Mouse (Mus musculus) limb, embryonic 10.5 days (tissue): ENCODE results near the gene Ift88. TPM values are rescaled to one million over a fixed set of nuclear protein-coding genes. Genes with fewer than 3 reads are reported as not detected.

Experiments used
- DNase-seq: peaks from one replicate; pipeline ENCODE4 v3.0.0-alpha.2; 2017; ENCODE audit warnings: low spot score
- H3K27ac ChIP-seq: fragments of 300-500 bp; sonication (generic); 2 replicates; pipeline ENCODE4 v1.5.1; 2016; ENCODE audit warnings: mild to moderate bottlenecking
- H3K27me3 ChIP-seq: fragments of 300-500 bp; sonication (generic); 2 replicates; pipeline ENCODE4 v1.6.1; 2016; ENCODE audit warnings: low read depth, mild to moderate bottlenecking; ENCODE audit not compliant: poor library complexity, severe bottlenecking
- H3K36me3 ChIP-seq: fragments of 300-500 bp; sonication (generic); 2 replicates; pipeline ENCODE4 v1.6.1; 2016; ENCODE audit warnings: mild to moderate bottlenecking, moderate library complexity
- H3K4me1 ChIP-seq: fragments of 300-500 bp; sonication (generic); 2 replicates; pipeline ENCODE4 v1.6.1; 2016
- H3K4me3 ChIP-seq: fragments of 300-500 bp; sonication (generic); 2 replicates; pipeline ENCODE4 v1.5.1; 2016; ENCODE audit warnings: mild to moderate bottlenecking, moderate library complexity
- H3K9me3 ChIP-seq: fragments of 300-500 bp; sonication (generic); replicated peaks from 2 replicates; pipeline ENCODE4 v1.6.1; 2016; ENCODE audit warnings: mild to moderate bottlenecking
- WGBS: fragments of 180-500 bp; shearing (Covaris S2); methylation state at CpG from one replicate; pipeline ENCODE4 v1.1.7; 2016; 5-methylcytosine and 5-hydroxymethylcytosine counted together
- polyA plus RNA-seq: library from polyadenylated mRNA; unstranded; fragments of >200 nt; fragmentation: Nextera tagmentation; extraction: Ambion mirVana; gene quantifications from 2 replicates; pipeline ENCODE4 v1.2.1, GENCODE M21; 2016

Ift88 gene
- 8.3 and 11.4 TPM in 2 replicates for polyA plus RNA-seq

- Histone ChIP-seq H3K27me3 (no peaks in the 10 kb centered on the region), H3K4me3 (peak within 1 kb of the TSS; percentile 96), H3K27ac (peak within 1 kb of the TSS; percentile 86), H3K9me3 (no peaks in the 10 kb centered on the region), H3K4me1 (peaks cover 13% of the 10 kb centered on the region), H3K36me3 (no peaks in the 10 kb centered on the region)
- WGBS, result 4% methylated on average over 42 of the region's 42 CpGs
- DNase-seq, result peak; percentile 96
Measured at GRCm38 (mm10) chr14:57423432-57424211, at the start of gene Ift88. Gene Ift88 (plus strand): TSS chr14:57424062.

GRCm38 (mm10) chr14:57375205-57375604 is 48.7 kb upstream of the Ift88 start:
- DNase-seq, result no peak
- no peaks in the 10 kb centered on the region for H3K9me3 ChIP-seq
- no peaks in the 10 kb centered on the region for H3K4me1 ChIP-seq
- 83% methylated on average over 9 of the region's 9 CpGs for WGBS
- H3K4me3 ChIP-seq, result no peak overlapping the region
- no peak overlapping the region for H3K27ac ChIP-seq
- H3K36me3 ChIP-seq, result no peaks in the 10 kb centered on the region
- H3K27me3 ChIP-seq, result no peaks in the 10 kb centered on the region

- no peak for DNase-seq
- Histone ChIP-seq H3K4me1 (no peaks in the 10 kb centered on the region), H3K27me3 (no peaks in the 10 kb centered on the region), H3K4me3 (no peak overlapping the region), H3K9me3 (no peaks in the 10 kb centered on the region), H3K36me3 (no peaks in the 10 kb centered on the region), H3K27ac (no peak overlapping the region)
- WGBS, result 77% methylated on average over 8 of the region's 8 CpGs
Measured at GRCm38 (mm10) chr14:57376016-57376415, 47.8 kb upstream of the Ift88 start.

- no peak for DNase-seq
- no peak overlapping the region for H3K4me3 ChIP-seq
- H3K36me3 ChIP-seq, result no peaks in the 10 kb centered on the region
- H3K27ac ChIP-seq, result peak overlapping the region; percentile 44; the same call in 1 of the 2 replicates
- 83% methylated on average over 9 of the region's 9 CpGs for WGBS
- no peaks in the 10 kb centered on the region for H3K4me1 ChIP-seq
- no peaks in the 10 kb centered on the region for H3K9me3 ChIP-seq
- no peaks in the 10 kb centered on the region for H3K27me3 ChIP-seq
Measured at GRCm38 (mm10) chr14:57376956-57377355, 46.9 kb upstream of the Ift88 start.

DNA sequence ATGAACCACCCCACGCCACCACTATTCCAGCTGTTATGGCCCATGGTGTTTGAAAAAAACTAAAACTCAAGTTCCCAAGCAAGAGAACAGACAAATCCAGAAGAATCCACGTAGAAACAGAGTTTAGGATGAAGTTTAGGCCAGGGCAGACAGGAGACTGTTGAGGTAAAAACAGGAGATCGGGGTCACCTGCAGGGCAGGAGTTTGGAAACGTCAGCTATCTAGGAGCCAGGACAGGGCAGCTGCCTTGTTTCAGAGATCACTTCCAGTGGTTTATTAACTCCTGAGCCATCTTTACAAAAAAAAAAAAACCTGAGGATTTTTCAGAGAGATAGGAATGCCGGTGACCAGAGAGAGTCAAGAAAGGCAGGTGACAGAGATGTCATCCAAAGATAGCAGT is 46.3 kb upstream of the Ift88 start:
- H3K4me3 ChIP-seq, result no peak overlapping the region
- no peak overlapping the region for H3K27ac ChIP-seq
- H3K36me3 ChIP-seq, result no peaks in the 10 kb centered on the region
- DNase-seq, result no peak
- H3K4me1 ChIP-seq, result no peaks in the 10 kb centered on the region
- H3K27me3 ChIP-seq, result no peaks in the 10 kb centered on the region
- 85% methylated on average over 5 of the region's 5 CpGs for WGBS
- no peaks in the 10 kb centered on the region for H3K9me3 ChIP-seq

DNA sequence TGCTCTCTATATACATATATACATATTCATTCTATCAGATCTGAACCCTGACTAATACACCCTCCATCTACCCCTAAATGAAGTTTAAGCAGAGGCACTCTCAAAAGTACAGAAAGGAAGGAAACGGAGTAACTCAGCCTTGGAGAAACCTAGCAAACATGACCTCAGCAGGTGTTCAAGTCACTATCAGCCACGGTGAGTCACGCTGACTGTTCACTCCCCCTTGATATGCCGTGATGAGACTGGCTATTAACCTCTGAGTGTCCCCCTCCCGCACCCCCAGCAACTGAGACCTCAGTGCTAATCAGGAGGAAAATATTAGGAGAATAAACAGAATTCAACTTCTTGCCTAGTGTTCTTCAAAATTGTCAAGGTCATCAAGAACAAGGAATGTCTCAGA is 38.2 kb upstream of the Ift88 start:
- no peak for DNase-seq
- H3K9me3 ChIP-seq, result no peaks in the 10 kb centered on the region
- no peaks in the 10 kb centered on the region for H3K36me3 ChIP-seq
- WGBS, result 89% methylated on average over 5 of the region's 5 CpGs
- no peak overlapping the region for H3K27ac ChIP-seq
- H3K4me1 ChIP-seq, result peaks cover 16% of the 10 kb centered on the region
- H3K4me3 ChIP-seq, result no peak overlapping the region
- no peaks in the 10 kb centered on the region for H3K27me3 ChIP-seq

DNA sequence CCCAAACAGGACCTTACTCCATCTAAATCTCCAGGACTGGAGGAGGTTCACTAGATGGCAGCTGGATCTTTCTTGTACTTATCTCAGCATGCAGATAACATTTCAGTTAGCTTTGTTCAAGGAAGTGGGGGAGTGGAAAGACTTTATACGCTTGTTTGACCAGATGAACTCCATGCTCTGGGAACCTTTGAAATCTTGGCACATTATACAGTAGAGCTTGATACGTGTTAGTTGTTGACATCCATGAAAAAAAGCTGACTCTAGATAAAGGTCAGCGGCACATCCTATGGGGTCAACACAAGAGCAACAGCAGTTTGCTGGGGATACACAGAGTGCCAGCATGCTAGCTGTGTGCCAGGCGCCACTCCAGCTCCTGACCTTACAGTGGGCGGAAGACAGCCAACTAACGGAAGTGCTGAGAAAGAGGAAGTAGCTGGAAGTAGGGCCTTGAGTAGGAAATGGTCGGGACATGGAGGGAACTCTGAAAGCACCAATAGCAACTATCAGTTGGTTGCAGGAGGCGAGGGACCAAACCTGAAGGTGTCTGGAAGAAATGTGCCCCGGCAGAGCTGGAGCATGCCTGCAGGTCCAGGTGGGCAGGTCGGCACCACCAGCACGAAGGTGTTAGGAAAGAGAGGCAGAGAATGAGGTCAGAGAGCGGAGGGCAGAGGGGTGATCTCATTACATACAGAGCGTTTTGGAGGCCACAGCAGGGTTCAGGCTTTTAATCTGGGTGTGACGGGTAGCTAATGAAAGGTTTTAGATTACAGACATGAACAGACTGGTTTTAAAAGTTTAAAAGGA is 36.9 kb upstream of the Ift88 start:
- Histone ChIP-seq H3K9me3 (no peaks in the 10 kb centered on the region), H3K4me3 (no peak overlapping the region), H3K36me3 (no peaks in the 10 kb centered on the region), H3K27me3 (no peaks in the 10 kb centered on the region), H3K4me1 (peaks cover 16% of the 10 kb centered on the region), H3K27ac (no peak overlapping the region)
- no peak for DNase-seq
- WGBS, result 55% methylated on average over 14 of the region's 14 CpGs

GRCm38 (mm10) chr14:57391621-57392020 is 32.2 kb upstream of the Ift88 start:
- Histone ChIP-seq H3K4me1 (peaks cover 15% of the 10 kb centered on the region), H3K4me3 (no peak overlapping the region), H3K27ac (no peak overlapping the region), H3K27me3 (peaks cover under 1% of the 10 kb centered on the region), H3K9me3 (no peaks in the 10 kb centered on the region), H3K36me3 (no peaks in the 10 kb centered on the region)
- 79% methylated on average over 4 of the region's 4 CpGs for WGBS
- DNase-seq, result no peak

GRCm38 (mm10) chr14:57392278-57392677 is 31.6 kb upstream of the Ift88 start:
- Histone ChIP-seq H3K36me3 (no peaks in the 10 kb centered on the region), H3K4me1 (peaks cover 9% of the 10 kb centered on the region), H3K27ac (no peak overlapping the region), H3K4me3 (no peak overlapping the region), H3K9me3 (no peaks in the 10 kb centered on the region), H3K27me3 (peaks cover 8% of the 10 kb centered on the region)
- WGBS, result 70% methylated on average over 5 of the region's 5 CpGs
- no peak for DNase-seq

- no peaks in the 10 kb centered on the region for H3K36me3 ChIP-seq
- H3K4me1 ChIP-seq, result peaks cover 10% of the 10 kb centered on the region
- 66% methylated on average over 2 of the region's 2 CpGs for WGBS
- H3K4me3 ChIP-seq, result no peak overlapping the region
- DNase-seq, result no peak
- no peak overlapping the region for H3K27ac ChIP-seq
- peaks cover 14% of the 10 kb centered on the region for H3K27me3 ChIP-seq
- H3K9me3 ChIP-seq, result no peaks in the 10 kb centered on the region
Measured at GRCm38 (mm10) chr14:57395470-57395869, 28.4 kb upstream of the Ift88 start.

- Histone ChIP-seq H3K4me1 (peaks cover 10% of the 10 kb centered on the region), H3K27me3 (peaks cover 14% of the 10 kb centered on the region), H3K9me3 (no peaks in the 10 kb centered on the region), H3K36me3 (no peaks in the 10 kb centered on the region), H3K27ac (no peak overlapping the region), H3K4me3 (no peak overlapping the region)
- 85% methylated on average over 5 of the region's 5 CpGs for WGBS
- no peak for DNase-seq
Measured at GRCm38 (mm10) chr14:57397221-57397620, 26.6 kb upstream of the Ift88 start.

GRCm38 (mm10) chr14:57398065-57398757 is 25.7 kb upstream of the Ift88 start, which contains the start of gene Cryl1:
Gene Cryl1 (minus strand): TSS chr14:57398529.
- peaks cover 14% of the 10 kb centered on the region for H3K27me3 ChIP-seq
- peak within 1 kb of the TSS; percentile 69 for H3K4me3 ChIP-seq
- H3K4me1 ChIP-seq, result peaks cover 10% of the 10 kb centered on the region
- DNase-seq, result peak; percentile 94
- WGBS, result 3% methylated on average over 43 of the region's 43 CpGs
- no peaks in the 10 kb centered on the region for H3K9me3 ChIP-seq
- H3K27ac ChIP-seq, result peak within 1 kb of the TSS; percentile 88
- H3K36me3 ChIP-seq, result no peaks in the 10 kb centered on the region
